Mouse (Mus musculus) cortical plate, adult 2 months (tissue): ENCODE data around the gene Rxfp2.

Experiments
- CTCF ChIP-seq: fragments of 200-500 bp; IDR thresholded peaks from 2 replicates; pipeline ENCODE4 v1.5.1; 2011; ENCODE audit warnings: mild to moderate bottlenecking, control low read depth, low read length; ENCODE audit not compliant: insufficient read depth; ENCODE audit errors: extremely low read depth
- POLR2A ChIP-seq: fragments of 200-500 bp; IDR thresholded peaks from 2 replicates; pipeline ENCODE4 v1.6.1; 2011; ENCODE audit warnings: mild to moderate bottlenecking, low read length, control low read depth; ENCODE audit not compliant: insufficient read depth; ENCODE audit errors: extremely low read depth

DNA sequence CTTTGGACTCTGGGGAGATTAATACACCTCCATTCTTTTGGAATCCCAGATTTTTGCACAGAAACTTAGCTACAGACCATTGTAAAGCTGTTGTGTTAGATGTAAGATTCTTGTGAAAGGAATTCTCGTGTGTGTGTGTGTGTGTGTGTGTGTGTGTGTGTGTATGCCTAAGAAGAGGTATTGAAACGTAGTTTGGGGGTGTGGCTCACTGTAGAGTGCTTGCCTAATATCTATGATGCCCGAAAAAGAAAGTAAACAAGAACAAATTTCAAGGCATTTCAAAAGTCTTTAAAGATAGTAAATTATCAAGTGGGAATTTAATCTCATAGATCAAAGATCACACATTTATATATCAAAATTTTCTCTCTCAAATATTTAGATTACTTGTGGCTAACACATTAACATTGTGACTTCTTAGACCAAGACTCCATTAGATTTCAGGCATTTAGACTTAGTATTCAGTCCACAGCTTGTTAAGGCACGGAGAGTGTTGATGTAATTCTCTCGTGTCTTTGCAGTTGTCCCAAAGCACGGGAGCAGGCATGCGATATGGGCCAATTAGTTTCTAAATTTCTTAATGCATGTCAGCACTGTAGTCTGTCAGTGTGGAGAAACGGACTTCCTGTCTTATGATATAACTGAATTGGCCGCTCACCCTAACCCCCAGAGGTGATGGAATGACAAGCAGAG lies 97.9 kb downstream of the Rxfp2 start:
- no peak for TF ChIP-seq CTCF
- no peak for TF ChIP-seq POLR2A
